Mouse (Mus musculus) cortical plate, adult 2 months (tissue): Measurements from ENCODE around the gene Hist1h2bh.

Source experiments
- CTCF ChIP-seq: fragments of 200-500 bp; IDR thresholded peaks from 2 replicates; pipeline ENCODE4 v1.5.1; 2011; ENCODE audit warnings: mild to moderate bottlenecking, control low read depth, low read length; ENCODE audit not compliant: insufficient read depth; ENCODE audit errors: extremely low read depth
- POLR2A ChIP-seq: fragments of 200-500 bp; IDR thresholded peaks from 2 replicates; pipeline ENCODE4 v1.6.1; 2011; ENCODE audit warnings: mild to moderate bottlenecking, low read length, control low read depth; ENCODE audit not compliant: insufficient read depth; ENCODE audit errors: extremely low read depth

DNA sequence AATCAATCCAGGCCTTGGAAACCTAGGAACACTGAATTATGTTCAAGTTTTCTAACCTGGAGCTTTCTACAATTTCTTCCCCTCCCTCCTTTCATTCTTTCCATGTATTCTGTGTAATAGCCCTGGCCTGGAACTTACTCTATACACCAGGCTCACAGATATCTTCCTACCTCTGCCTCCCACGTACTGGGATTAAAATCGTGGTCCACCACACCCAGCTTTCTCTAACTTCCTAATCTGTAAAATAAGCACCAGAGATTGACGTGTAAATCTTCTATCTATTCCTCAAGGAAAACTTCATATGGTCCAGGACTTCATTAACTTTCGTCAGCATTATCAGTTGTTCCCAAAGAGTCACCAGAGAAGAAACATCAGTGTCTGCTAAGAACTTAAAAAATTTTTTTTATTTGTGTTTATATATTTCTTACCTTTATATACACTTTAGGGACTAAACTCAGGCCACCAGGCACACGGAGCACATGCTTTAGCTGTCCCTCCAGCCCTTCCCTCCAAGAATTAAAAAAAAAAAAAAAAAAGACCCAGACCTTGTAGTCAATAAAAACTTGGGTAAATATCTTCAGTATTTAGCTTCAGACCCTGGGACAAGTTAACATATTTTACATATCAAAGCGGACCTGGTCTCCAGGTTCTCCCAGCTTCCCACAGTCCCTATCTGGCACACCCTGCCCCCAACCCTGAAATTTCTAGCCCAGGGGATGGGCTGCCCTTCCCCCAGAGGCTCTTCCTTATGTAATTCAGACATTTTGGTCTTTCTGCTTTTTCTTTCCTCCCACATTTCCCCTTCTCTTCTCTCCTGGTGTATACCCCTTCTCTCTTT lies 39.2 kb upstream of the Hist1h2bh start:
- TF ChIP-seq POLR2A (no peak), CTCF (no peak)
